Mouse (Mus musculus) ovary, postnatal 36 days (tissue): Measurements from ENCODE around the gene Prkcsh.
A peak's percentile ranks its signal among the peaks of the same experiment; 100 is the strongest.

ENCODE experiments used
- DNase-seq: peaks from one replicate; pipeline ENCODE4 v3.0.0; 2022; ENCODE audit warnings: low spot score, mixed read lengths

Gene Prkcsh

GRCm38 (mm10) chr9:22049721-22050270 is 47.2 kb downstream of the Prkcsh start:
- DNase-seq = no peak

DNA sequence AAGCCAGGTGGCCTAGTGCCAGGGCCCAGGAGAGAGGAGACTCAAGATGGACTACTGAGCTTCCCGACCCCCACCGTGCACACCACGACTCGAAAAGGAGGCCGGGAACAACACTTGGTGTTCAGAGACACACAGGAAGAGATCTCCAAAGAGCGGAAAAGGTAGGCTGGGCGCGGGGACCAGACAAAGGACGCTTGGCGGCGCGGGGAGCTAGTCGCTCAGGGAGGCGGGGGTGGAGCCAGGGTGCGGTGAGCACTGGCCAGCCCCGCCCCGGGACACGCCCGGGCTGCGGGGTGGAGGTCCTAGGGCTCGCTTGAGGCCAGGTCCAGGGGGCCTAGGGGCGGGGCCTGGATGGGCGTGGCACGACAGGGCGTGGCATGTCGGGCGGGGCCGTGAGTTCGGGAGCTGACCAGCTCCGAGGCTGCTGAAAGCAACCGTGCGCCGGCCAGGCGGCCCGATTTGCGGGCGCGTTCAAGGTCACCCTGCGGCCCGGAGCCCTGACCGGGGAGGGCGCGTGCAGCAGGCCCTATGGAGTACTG is 47.8 kb downstream of the Prkcsh start:
- peak; percentile 72 for DNase-seq

- no peak for DNase-seq
Observed at GRCm38 (mm10) chr9:22051161-22051957, 48.8 kb downstream of the Prkcsh start.

- DNase-seq = no peak
Observed at GRCm38 (mm10) chr9:22051958-22052254, 49.3 kb downstream of the Prkcsh start, which contains the start of gene Elavl3. Gene Elavl3, minus strand, starts transcription at chr9:22052023.

DNA sequence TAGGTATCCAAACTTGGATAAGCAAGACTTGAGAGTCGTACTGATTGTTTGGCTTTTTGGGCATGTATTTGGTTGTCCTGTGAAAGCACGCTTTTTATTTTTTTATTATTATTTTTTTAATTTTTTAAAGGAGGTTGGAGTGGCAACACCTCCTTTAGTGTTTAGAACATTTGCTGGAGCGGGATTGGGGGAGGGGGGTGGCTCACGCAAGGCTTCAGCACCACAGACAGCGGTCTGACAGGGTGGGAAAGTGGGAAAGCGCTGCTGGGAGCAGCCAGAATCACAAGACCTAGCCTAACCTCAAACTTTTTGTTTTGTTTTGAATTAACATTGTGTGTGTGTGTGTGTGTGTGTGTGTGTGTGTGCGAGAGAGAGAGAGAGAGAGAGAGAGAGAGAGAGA is 51.1 kb downstream of the Prkcsh start:
- no peak for DNase-seq

GRCm38 (mm10) chr9:22054411-22055076 is 51.9 kb downstream of the Prkcsh start:
- DNase-seq = peak; percentile 61

- no peak for DNase-seq
Observed at GRCm38 (mm10) chr9:22055713-22056112, 53.1 kb downstream of the Prkcsh start.

DNA sequence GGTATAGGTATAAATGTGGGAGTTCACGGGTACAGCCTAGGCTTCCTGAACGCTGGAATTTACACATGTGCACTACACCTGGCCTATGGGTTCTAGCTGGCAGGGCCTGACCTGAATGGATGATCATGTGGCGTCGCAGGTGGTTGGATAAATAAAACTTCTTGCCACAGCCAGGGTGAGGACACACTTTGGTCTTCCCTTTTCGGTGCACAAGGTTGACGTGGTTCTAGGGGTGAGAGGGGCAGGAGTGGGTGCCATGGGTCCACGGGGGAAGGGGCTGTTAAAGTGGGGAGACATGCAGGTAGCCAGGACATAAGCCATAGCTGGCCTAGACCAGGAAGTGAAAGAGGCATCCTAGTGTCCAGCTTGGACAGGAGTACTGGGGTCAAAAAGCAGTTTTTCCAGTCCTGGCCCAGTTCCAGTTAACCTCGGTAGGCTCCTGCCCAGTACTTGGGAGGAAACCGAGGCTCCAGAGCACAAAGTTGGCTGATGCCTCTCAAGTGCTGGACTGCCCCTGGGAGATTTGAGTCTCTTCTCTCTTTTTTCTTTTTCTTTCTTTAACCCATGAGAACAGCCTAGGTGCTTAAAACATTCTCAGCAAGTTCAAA is 53.8 kb downstream of the Prkcsh start:
- DNase-seq = no peak

DNA sequence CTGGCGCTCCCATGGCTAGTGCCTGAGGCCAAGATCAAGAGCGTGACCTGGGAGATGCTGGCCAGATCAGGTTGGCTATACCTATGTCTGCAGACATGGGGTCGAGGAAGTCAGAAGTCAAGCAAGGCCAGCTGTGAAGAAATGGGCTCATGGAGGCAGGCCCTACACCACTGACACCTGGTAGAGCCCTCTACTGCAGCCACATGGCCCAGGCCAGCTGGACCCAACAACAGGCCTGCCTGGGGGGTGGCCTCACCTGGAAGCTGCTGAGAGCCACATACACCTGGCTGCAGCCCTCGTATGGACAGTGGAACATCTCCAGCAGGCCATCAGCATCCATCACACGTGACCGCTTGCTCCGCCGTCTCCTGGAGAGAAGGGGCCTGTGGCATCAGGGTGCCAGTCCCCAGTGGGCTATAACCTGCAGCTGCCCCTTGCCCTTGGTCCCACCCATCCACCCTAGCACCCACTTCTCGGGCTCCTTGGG is 54.5 kb downstream of the Prkcsh start:
- DNase-seq = no peak

DNA sequence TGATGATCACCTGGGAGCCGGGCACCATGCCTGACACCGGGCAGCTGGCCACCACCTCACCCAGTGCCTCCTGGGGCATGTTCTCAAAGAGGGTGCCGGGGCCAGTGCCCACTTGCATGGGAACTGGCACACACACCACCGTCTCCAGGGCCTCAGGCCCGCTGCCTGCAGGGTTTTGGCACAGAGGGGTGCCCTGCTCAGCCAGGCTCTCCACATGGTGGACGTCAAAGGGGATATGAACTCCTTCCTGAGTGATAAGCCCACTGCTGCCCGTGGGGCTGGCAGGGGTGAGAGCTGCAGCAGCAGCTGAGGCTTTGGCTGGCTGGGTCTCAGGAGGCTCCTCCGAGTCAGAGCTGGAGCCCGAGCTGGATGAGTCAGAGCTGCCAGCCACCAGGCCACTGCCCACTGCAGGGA is 55.4 kb downstream of the Prkcsh start:
- no peak for DNase-seq

GRCm38 (mm10) chr9:22061339-22061738 is 58.7 kb downstream of the Prkcsh start:
- DNase-seq = no peak
